Mouse (Mus musculus) regulatory T cell (primary cell): ENCODE data around the gene Hist1h4h.
"Not testable (repeated sequence)": the region's sequence is repeated elsewhere in the genome, so short reads cannot be mapped to it uniquely, and the experiment has no call there.

Source experiments
- in situ Hi-C: fragments of 300-600 bp; cut with MboI, MseI; formaldehyde crosslinking; loops from one replicate; pipeline ENCODE4 v1.15.1; 2025; ENCODE audit warnings: high pct_unique_total_duplicates

The Hist1h4h gene

GRCm38 (mm10) chr13:23572218-23573033, 41.6 kb downstream of the Hist1h4h start:
- in situ Hi-C loops: loop anchor here (5.0 to 25.0 kb wide), 4 partner anchors 110 to 1850 kb away; partner anchors contain the start of genes Hist1h2ac, Hist1h2ao, Hist1h2bc and Hist1h2bm

GRCm38 (mm10) chr13:23573034-23573897, 42.4 kb downstream of the Hist1h4h start:
- in situ Hi-C loops: loop anchor here (5.0 to 25.0 kb wide), 4 partner anchors 109 to 1851 kb away; partner anchors contain the start of genes Hist1h2ac, Hist1h2ao, Hist1h2bc and Hist1h2bm

- in situ Hi-C loops: loop anchor here (5.0 to 25.0 kb wide), 4 partner anchors 108 to 1852 kb away; partner anchors contain the start of genes Hist1h2ac, Hist1h2ao, Hist1h2bc and Hist1h2bm
These were observed 43.2 kb downstream of the Hist1h4h start, which contains the start of the genes Hist1h2bf and Hist1h2ad for GRCm38 (mm10) chr13:23573898-23574524. Gene Hist1h2bf, minus strand, starts transcription at chr13:23574196. Gene Hist1h2ad, plus strand, starts transcription at chr13:23574381.

GRCm38 (mm10) chr13:23574546-23575170, 43.8 kb downstream of the Hist1h4h start:
- in situ Hi-C loops: loop anchor here (5.0 to 25.0 kb wide), 4 partner anchors 108 to 1852 kb away; partner anchors contain the start of genes Hist1h2ac, Hist1h2ao, Hist1h2bc and Hist1h2bm

- in situ Hi-C loops: no loop called here
These were observed 44.5 kb downstream of the Hist1h4h start, which contains the start of gene Hist1h3d for GRCm38 (mm10) chr13:23575271-23575851. Gene Hist1h3d, plus strand, starts transcription at chr13:23575763.

GRCm38 (mm10) chr13:23575864-23576313, 45.0 kb downstream of the Hist1h4h start:
- in situ Hi-C loops: not testable (repeated sequence)

- in situ Hi-C loops: no loop called here
These were observed 45.6 kb downstream of the Hist1h4h start for GRCm38 (mm10) chr13:23576351-23576881.

GRCm38 (mm10) chr13:23576906-23577639, 46.2 kb downstream of the Hist1h4h start:
- in situ Hi-C loops: no loop called here

- in situ Hi-C loops: no loop called here
These were observed 47.0 kb downstream of the Hist1h4h start for GRCm38 (mm10) chr13:23577835-23578234.
